Mouse (Mus musculus): ENCODE measurements around the gene Lbx1.
A peak's percentile ranks its signal among the peaks of the same experiment; 100 is the strongest.

Lbx1 gene

DNA sequence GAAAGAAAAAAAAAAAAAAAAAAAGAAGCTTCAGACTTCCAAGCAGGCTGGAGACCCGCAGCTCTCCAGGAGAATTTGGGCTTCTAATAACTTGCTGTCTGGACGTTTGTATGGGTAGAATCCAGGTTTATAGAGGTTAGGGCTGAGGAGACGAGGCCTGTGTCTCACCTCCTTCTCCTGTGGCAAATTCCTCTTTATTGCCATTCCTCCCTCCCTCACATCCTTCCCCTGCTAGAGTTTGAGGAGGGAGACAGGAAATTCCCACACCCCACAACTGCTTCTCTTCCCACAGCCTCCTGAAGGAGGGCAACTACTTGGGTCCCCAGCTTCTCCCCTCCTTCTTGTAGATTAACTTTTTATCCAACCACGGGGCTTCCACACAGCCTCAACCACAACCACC is 20.2 kb downstream of the Lbx1 start:
- DNase-seq (ENCODE audit: low spot score in 2 of 2) = no peak

DNA sequence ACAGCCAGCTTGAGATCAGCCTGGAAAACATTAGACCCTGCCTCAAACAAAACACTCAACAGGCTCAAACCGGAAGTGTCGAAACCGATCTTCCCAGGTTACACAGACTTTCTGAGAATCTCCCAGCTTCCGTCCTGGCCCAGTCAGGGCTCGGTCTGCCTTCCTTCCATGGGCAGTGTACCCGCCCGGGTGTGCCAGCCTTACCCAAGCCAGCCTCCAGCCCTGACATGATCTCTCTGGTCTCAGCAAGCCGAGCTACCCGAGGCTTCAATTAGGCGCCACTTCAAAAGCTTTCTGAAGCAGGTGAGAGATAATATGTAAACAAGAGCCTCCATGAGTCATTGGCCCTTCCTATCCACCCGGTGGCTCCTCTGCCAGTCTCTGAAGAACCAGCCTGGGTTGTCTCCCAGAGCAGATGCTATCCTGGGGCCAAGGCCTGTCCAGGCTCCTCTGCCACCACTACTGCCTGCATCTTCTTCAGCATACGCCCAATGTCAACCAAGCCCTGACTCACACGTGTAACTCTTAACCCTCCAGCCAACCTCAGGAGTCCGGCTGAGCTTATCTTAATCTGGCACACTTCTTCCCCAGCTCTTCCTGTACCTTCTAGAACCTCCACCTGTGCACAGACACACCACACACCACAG is 25.7 kb downstream of the Lbx1 start:
- DNase-seq (ENCODE audit: low spot score in 2 of 2) = no peak

DNA sequence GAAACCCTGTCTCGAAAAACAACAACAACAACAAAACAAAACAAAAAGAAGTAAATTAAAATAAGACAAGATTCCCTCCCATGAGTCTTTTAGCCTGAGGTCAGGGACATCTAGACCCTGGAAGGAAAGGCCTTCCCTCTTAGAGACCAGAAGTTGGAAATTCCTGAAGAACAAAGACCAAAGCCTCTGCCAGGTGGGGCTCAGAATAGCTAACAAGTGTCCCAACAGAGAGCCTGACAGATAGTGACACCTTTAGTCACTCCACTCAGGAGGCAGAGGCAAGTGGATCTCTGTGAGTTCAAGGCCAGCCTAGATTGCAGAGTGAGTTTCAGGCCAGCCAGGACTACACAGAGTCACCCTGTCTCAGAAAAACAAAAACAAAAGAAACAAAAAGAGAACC is 26.4 kb downstream of the Lbx1 start:
- DNase-seq (ENCODE audit: low spot score in 2 of 2) = peak in 1 of 2 experiments; percentile 0

GRCm38 (mm10) chr19:45208438-45209060 is 27.1 kb downstream of the Lbx1 start:
- DNase-seq (ENCODE audit: low spot score in 2 of 2) = peak in 1 of 2 experiments; percentile 0

DNA sequence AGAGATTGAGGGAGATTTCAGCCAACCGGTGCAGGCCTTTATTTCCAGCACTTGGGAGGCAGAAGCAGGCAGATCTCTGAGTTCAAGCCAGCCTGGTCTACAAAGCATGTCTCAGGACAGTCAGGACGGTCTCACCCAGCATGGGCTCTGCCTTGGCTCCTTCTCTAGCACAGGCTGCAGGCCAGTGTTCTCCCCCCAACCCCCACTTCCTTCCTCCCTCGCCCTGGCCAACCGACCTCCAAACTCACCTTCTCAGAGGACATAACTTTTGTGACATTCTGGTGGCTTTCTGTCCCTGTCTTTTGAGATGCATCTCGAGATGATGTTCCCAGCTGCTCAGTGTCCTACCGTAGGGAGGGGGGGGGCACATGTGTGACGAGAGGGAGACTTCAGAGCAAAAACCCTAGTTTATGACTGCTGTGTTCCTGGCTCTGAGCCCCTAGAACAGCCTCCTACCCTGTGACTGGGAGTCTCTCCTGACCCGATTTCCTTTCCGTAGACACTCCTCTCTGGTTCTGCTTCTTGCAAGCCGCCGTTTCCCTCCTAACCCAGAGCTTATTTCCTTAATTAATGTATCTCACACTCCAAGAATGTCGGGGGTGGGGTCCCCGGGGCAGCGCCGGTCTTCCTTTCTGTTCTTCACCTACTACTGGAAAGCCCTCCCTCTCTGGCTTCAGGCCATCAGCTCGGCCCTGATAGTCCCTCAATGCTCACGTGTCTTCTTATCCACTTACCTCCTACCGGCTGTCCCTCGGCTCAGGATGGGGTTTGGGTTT is 27.8 kb downstream of the Lbx1 start:
- DNase-seq (ENCODE audit: low spot score in 2 of 2) = peak in 1 of 2 experiments; percentile 1

DNA sequence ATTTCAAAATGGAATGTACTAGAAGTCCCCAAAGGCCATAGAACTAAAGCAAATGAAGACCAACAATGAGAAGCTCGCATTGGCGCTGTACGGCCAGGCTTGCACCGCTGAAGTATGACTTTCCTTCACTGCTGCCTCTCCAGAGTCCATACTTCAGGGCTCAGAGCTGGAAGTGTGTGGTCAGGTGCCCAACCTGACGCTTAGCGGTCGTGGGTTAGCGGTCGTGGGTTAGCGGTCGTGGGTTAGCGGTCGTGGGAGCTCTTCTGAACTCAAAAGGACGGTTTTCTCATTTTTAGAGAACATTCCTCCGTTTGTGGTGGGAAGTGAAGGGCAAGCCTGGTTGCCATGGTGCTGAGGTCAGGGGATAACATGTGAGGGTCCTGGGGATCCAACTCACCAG is 28.5 kb downstream of the Lbx1 start:
- DNase-seq (ENCODE audit: low spot score in 2 of 2) = peak in 1 of 2 experiments; percentile 0

GRCm38 (mm10) chr19:45205311-45206105 is 30.1 kb downstream of the Lbx1 start:
- DNase-seq (ENCODE audit: low spot score in 2 of 2) = peak in 1 of 2 experiments; percentile 1

DNA sequence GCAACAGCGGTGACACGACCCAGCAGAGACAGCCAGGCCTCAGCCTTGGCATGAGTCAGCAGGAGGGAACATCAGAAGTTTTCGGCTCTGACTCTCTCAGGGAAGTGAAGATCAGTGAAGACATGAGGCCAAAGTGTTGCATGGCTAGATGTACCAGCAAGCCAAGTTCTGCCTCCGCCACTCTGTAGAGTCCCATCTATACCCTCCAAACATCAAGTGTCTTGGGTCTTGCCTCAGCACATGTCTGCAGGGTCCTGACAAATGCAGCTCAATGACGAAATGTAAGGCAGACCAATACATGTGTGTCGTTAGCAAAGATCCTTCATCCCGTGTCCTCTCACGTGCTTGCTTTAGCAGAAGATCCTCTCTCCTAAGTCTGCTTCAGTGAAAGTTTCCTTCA is 38.6 kb downstream of the Lbx1 start:
- peak in 1 of 2 experiments; percentile 0 for DNase-seq (ENCODE audit: low spot score in 2 of 2)

DNA sequence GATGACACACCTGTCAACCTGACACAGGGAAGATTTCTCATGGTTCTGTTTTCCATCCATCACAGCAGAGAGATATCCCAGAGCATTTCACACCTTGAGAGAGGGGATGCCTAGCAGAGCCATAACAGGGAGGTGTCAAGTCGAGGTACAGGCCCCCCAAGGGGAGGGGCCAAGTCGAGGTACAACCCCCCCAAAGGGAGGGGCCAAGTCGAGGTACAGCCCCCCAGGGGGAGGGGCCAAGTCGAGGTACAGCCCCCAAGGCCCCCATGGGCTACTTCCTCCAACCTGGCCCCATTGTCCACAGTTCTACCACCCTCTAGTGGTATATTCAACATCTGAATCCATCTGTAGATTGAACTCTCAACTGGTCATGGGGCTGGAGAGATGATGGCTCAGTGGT is 41.0 kb downstream of the Lbx1 start:
- DNase-seq (ENCODE audit: low spot score in 2 of 2) = peak in 1 of 2 experiments; percentile 0
